Mouse (Mus musculus) neural tube, embryonic 15.5 days (tissue): ENCODE measurements around the gene Irf5. TPM values are rescaled to one million over a fixed set of nuclear protein-coding genes. Genes with fewer than 3 reads are reported as not detected.

Experiments used
- ATAC-seq: fragments of 200-750 bp; cut with Nextera tagmentation; 2 replicates; pipeline ENCODE4 v1.8.0; 2017; ENCODE audit warnings: mild to moderate bottlenecking, moderate TSS enrichment, moderate library complexity; ENCODE audit not compliant: low FRiP score
- H3K27ac ChIP-seq: fragments of 300-500 bp; sonication (generic); replicated peaks from 2 replicates; pipeline ENCODE4 v1.5.1; 2015; ENCODE audit warnings: mild to moderate bottlenecking, inconsistent platforms
- H3K27me3 ChIP-seq: fragments of 300-500 bp; sonication (generic); replicated peaks from 2 replicates; pipeline ENCODE4 v1.6.1; 2015; ENCODE audit warnings: inconsistent platforms
- H3K36me3 ChIP-seq: fragments of 300-500 bp; sonication (generic); 2 replicates; pipeline ENCODE4 v1.6.1; 2015; ENCODE audit warnings: inconsistent platforms
- H3K4me1 ChIP-seq: fragments of 300-500 bp; sonication (generic); 2 replicates; pipeline ENCODE4 v1.6.1; 2015; ENCODE audit warnings: inconsistent platforms
- H3K4me2 ChIP-seq: fragments of 300-500 bp; sonication (generic); 2 replicates; pipeline ENCODE4 v1.6.1; 2015; ENCODE audit warnings: inconsistent platforms, mild to moderate bottlenecking, moderate library complexity
- H3K4me3 ChIP-seq: fragments of 300-500 bp; sonication (generic); replicated peaks from 2 replicates; pipeline ENCODE4 v1.5.1; 2015; ENCODE audit warnings: mild to moderate bottlenecking, inconsistent platforms
- H3K9ac ChIP-seq: fragments of 300-500 bp; sonication (generic); replicated peaks from 2 replicates; pipeline ENCODE4 v1.6.1; 2015; ENCODE audit warnings: mild to moderate bottlenecking, inconsistent platforms
- H3K9me3 ChIP-seq: fragments of 300-500 bp; sonication (generic); replicated peaks from 2 replicates; pipeline ENCODE4 v1.6.1; 2016; ENCODE audit warnings: inconsistent platforms
- WGBS: fragments of 180-500 bp; shearing (Covaris S2); methylation state at CpG from one replicate; pipeline ENCODE4 v1.1.7; 2015; ENCODE audit warnings: mixed read lengths; 5-methylcytosine and 5-hydroxymethylcytosine counted together
- polyA plus RNA-seq: library from polyadenylated mRNA; unstranded; fragments of >200 nt; fragmentation: Nextera tagmentation; extraction: Ambion mirVana; gene quantifications from 2 replicates; pipeline ENCODE4 v1.2.1, GENCODE M21; 2015

Gene Irf5
- polyA plus RNA-seq, 1 experiment from 2014 or later, result 2.7 TPM

GRCm38 (mm10) chr6:29528165-29528505 lies 1.7 kb downstream of the Irf5 start:
- Histone ChIP-seq H3K4me1 (peaks cover 24% of the 10 kb centered on the region), H3K36me3 (no peaks in the 10 kb centered on the region), H3K9me3 (no peaks in the 10 kb centered on the region), H3K9ac (0 out of 2 replicates have a peak overlapping the region, but pooled peaks have one; percentile 20), H3K27me3 (peaks cover 60% of the 10 kb centered on the region), H3K4me3 (peak overlapping the region; percentile 45), H3K27ac (no peak overlapping the region), H3K4me2 (peak overlapping the region; percentile 92; the same call in 1 of the 2 replicates)
- ATAC-seq, result no peak
- WGBS, result 13% methylated on average over 8 of the region's 8 CpGs

GRCm38 (mm10) chr6:29528561-29529443 lies 2.4 kb downstream of the Irf5 start:
- H3K4me2 ChIP-seq, result 0 out of 2 replicates have a peak overlapping the region, but pooled peaks have one; percentile 92
- no peak overlapping the region for H3K9ac ChIP-seq
- WGBS, result 32% methylated on average over 13 of the region's 13 CpGs
- H3K4me3 ChIP-seq, result no peak overlapping the region
- no peaks in the 10 kb centered on the region for H3K9me3 ChIP-seq
- ATAC-seq, result no peak
- peaks cover 24% of the 10 kb centered on the region for H3K4me1 ChIP-seq
- H3K27ac ChIP-seq, result no peak overlapping the region
- H3K36me3 ChIP-seq, result no peaks in the 10 kb centered on the region
- H3K27me3 ChIP-seq, result peaks cover 60% of the 10 kb centered on the region

GRCm38 (mm10) chr6:29529444-29529820 lies 3.0 kb downstream of the Irf5 start:
- ATAC-seq, result no peak
- no peak overlapping the region for H3K9ac ChIP-seq
- 58% methylated on average over 2 of the region's 2 CpGs for WGBS

GRCm38 (mm10) chr6:29530050-29530449 lies 3.6 kb downstream of the Irf5 start:
- no peaks in the 10 kb centered on the region for H3K36me3 ChIP-seq
- H3K4me2 ChIP-seq, result no peak overlapping the region
- H3K27ac ChIP-seq, result no peak overlapping the region
- H3K4me3 ChIP-seq, result no peak overlapping the region
- no peak for ATAC-seq
- H3K27me3 ChIP-seq, result peaks cover 56% of the 10 kb centered on the region
- no peaks in the 10 kb centered on the region for H3K9me3 ChIP-seq
- no peak overlapping the region for H3K9ac ChIP-seq
- H3K4me1 ChIP-seq, result peaks cover 24% of the 10 kb centered on the region
- 63% methylated on average over 4 of the region's 4 CpGs for WGBS

More at GRCm38 (mm10) chr6:29529444-29529820, 3.0 kb downstream of the Irf5 start:
- H3K27ac ChIP-seq, result no peak overlapping the region
- H3K4me2 ChIP-seq, result no peak overlapping the region
- H3K4me1 ChIP-seq, result peaks cover 24% of the 10 kb centered on the region
- peaks cover 56% of the 10 kb centered on the region for H3K27me3 ChIP-seq
- no peak overlapping the region for H3K4me3 ChIP-seq
- no peaks in the 10 kb centered on the region for H3K9me3 ChIP-seq
- H3K36me3 ChIP-seq, result no peaks in the 10 kb centered on the region

- ATAC-seq, result no peak; the same call in 1 of the 2 replicates
- Histone ChIP-seq H3K4me1 (no peaks in the 10 kb centered on the region), H3K27me3 (peaks cover 14% of the 10 kb centered on the region), H3K4me2 (no peak overlapping the region), H3K9ac (no peak overlapping the region), H3K27ac (no peak overlapping the region), H3K36me3 (no peaks in the 10 kb centered on the region), H3K4me3 (no peak overlapping the region), H3K9me3 (no peaks in the 10 kb centered on the region)
- WGBS, result 81% methylated on average over 6 of the region's 6 CpGs
These were observed 8.9 kb downstream of the Irf5 start for GRCm38 (mm10) chr6:29535316-29535715.

- Histone ChIP-seq H3K4me2 (no peak overlapping the region), H3K27ac (no peak overlapping the region), H3K4me1 (no peaks in the 10 kb centered on the region), H3K27me3 (0 out of 2 replicates have a peak, but pooled peaks cover under 1% of the 10 kb centered on the region), H3K9ac (no peak overlapping the region), H3K9me3 (no peaks in the 10 kb centered on the region), H3K4me3 (no peak overlapping the region), H3K36me3 (peaks cover 9% of the 10 kb centered on the region)
- ATAC-seq, result peak; percentile 46; the same call in 1 of the 2 replicates
- 71% methylated on average over 4 of the region's 4 CpGs for WGBS
These were observed 10.3 kb downstream of the Irf5 start for GRCm38 (mm10) chr6:29536651-29537193.

- Histone ChIP-seq H3K9me3 (no peaks in the 10 kb centered on the region), H3K4me3 (no peak overlapping the region), H3K4me2 (no peak overlapping the region), H3K27me3 (no peaks in the 10 kb centered on the region), H3K9ac (no peak overlapping the region), H3K27ac (no peak overlapping the region), H3K36me3 (peaks cover 14% of the 10 kb centered on the region), H3K4me1 (no peaks in the 10 kb centered on the region)
- WGBS, result 82% methylated on average over 3 of the region's 3 CpGs
- no peak for ATAC-seq
These were observed 10.8 kb downstream of the Irf5 start for GRCm38 (mm10) chr6:29537221-29537620.

GRCm38 (mm10) chr6:29539502-29539901 lies 13.1 kb downstream of the Irf5 start:
- no peaks in the 10 kb centered on the region for H3K9me3 ChIP-seq
- ATAC-seq, result no peak; the same call in 1 of the 2 replicates
- no peaks in the 10 kb centered on the region for H3K4me1 ChIP-seq
- no peak overlapping the region for H3K4me3 ChIP-seq
- WGBS, result 89% methylated on average over 8 of the region's 8 CpGs
- H3K36me3 ChIP-seq, result peaks cover 27% of the 10 kb centered on the region
- no peaks in the 10 kb centered on the region for H3K27me3 ChIP-seq
- no peak overlapping the region for H3K9ac ChIP-seq
- no peak overlapping the region for H3K4me2 ChIP-seq
- H3K27ac ChIP-seq, result no peak overlapping the region

- H3K9me3 ChIP-seq, result no peaks in the 10 kb centered on the region
- WGBS, result 70% methylated on average over 6 of the region's 6 CpGs
- no peak overlapping the region for H3K27ac ChIP-seq
- H3K9ac ChIP-seq, result no peak overlapping the region
- H3K4me1 ChIP-seq, result no peaks in the 10 kb centered on the region
- no peak overlapping the region for H3K4me2 ChIP-seq
- no peak for ATAC-seq
- peaks cover 34% of the 10 kb centered on the region for H3K36me3 ChIP-seq
- H3K27me3 ChIP-seq, result no peaks in the 10 kb centered on the region
- no peak overlapping the region for H3K4me3 ChIP-seq
These were observed 13.8 kb downstream of the Irf5 start for GRCm38 (mm10) chr6:29540223-29540622.

- Histone ChIP-seq H3K27ac (no peak overlapping the region), H3K4me2 (no peak overlapping the region), H3K4me1 (no peaks in the 10 kb centered on the region), H3K27me3 (no peaks in the 10 kb centered on the region), H3K4me3 (no peak overlapping the region), H3K36me3 (peaks cover 41% of the 10 kb centered on the region), H3K9ac (no peak overlapping the region), H3K9me3 (no peaks in the 10 kb centered on the region)
- WGBS, result 100% methylated on average over 1 of the region's 1 CpGs
- no peak for ATAC-seq
These were observed 14.5 kb downstream of the Irf5 start for GRCm38 (mm10) chr6:29540956-29541355.

- no peak for ATAC-seq
- Histone ChIP-seq H3K9me3 (no peaks in the 10 kb centered on the region), H3K4me2 (no peak overlapping the region), H3K27me3 (no peaks in the 10 kb centered on the region), H3K4me1 (no peaks in the 10 kb centered on the region), H3K36me3 (peaks cover 67% of the 10 kb centered on the region), H3K4me3 (no peak overlapping the region), H3K27ac (no peak overlapping the region), H3K9ac (no peak overlapping the region)
- WGBS, result 96% methylated on average over 2 of the region's 2 CpGs
These were observed 19.2 kb downstream of the Irf5 start for GRCm38 (mm10) chr6:29545611-29546010.

GRCm38 (mm10) chr6:29547582-29547981 lies 21.2 kb downstream of the Irf5 start:
- Histone ChIP-seq H3K4me3 (no peak overlapping the region), H3K4me1 (no peaks in the 10 kb centered on the region), H3K36me3 (peaks cover 70% of the 10 kb centered on the region), H3K9me3 (no peaks in the 10 kb centered on the region), H3K27me3 (no peaks in the 10 kb centered on the region), H3K9ac (no peak overlapping the region), H3K4me2 (no peak overlapping the region), H3K27ac (no peak overlapping the region)
- no peak for ATAC-seq
